Mouse (Mus musculus): ENCODE data around the gene Olfr1243. TPM values are rescaled to one million over a fixed set of nuclear protein-coding genes. Genes with fewer than 3 reads are reported as not detected.
"Not testable (repeated sequence)": the region's sequence is repeated elsewhere in the genome, so short reads cannot be mapped to it uniquely, and the experiment has no call there.

Olfr1243 gene
- not detected in 2 replicates for polyA plus RNA-seq (2014; fragmentation: Nextera tagmentation; extraction: Ambion mirVana)

DNA sequence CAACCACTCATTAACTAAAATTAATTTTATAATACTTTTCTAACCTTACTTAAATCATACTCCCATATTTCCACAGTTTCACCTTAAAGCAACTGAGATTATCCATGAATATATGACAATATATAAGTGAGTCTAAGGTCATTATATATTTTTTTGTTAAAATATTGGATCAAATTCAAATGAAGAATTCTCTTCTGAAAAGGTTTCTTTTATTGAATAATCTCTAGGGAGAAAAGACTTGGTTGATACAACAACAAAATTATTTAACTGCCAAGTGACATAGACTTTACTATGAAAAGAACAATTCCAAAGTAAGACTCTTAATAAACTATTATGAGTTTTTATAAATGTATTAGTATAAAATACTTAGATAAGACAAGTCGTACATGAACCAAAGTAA is at the start of gene Olfr1243:
TSS of gene Olfr1243 (minus strand) at position 101 of the 400 bp plus-strand sequence.
- Histone ChIP-seq H3K4me1 (ENCODE audit: control insufficient read depth, insufficient read depth, low read length) (no peaks in the 10 kb centered on the region), H3K4me3 (ENCODE audit: low read depth, low read length) (no peak within 1 kb of the TSS), H3K4me2 (no peak within 1 kb of the TSS), H3K27me3 (ENCODE audit: control insufficient read depth, insufficient read depth, low read length) (no peaks in the 10 kb centered on the region), H3K27ac (ENCODE audit: low read depth, low read length) (no peak within 1 kb of the TSS), H3K36me3 (ENCODE audit: control insufficient read depth, insufficient read depth, low read length) (no peaks in the 10 kb centered on the region), H3K9ac (ENCODE audit: low read length) (no peak within 1 kb of the TSS), H3K9me3 (ENCODE audit: control insufficient read depth, low read length) (no peaks in the 10 kb centered on the region)
- ATAC-seq (ENCODE audit: low FRiP score) (no peak), DNase-seq (ENCODE audit: low spot score, missing footprints) (no peak)
- 83% methylated on average over 1 of the region's 1 CpGs for WGBS

GRCm38 (mm10) chr2:89578347-89578746 is 47.1 kb upstream of the Olfr1243 start, which contains the start of gene Olfr1245:
Gene Olfr1245, minus strand, starts transcription at chr2:89578447.
- Histone ChIP-seq H3K27me3 (ENCODE audit: control insufficient read depth, insufficient read depth, low read length) (no peaks in the 10 kb centered on the region), H3K4me1 (ENCODE audit: control insufficient read depth, insufficient read depth, low read length) (no peaks in the 10 kb centered on the region), H3K9me3 (ENCODE audit: control insufficient read depth, low read length) (no peaks in the 10 kb centered on the region; the same call in 1 of the 2 replicates), H3K36me3 (ENCODE audit: control insufficient read depth, insufficient read depth, low read length) (no peaks in the 10 kb centered on the region), H3K4me3 (ENCODE audit: low read depth, low read length) (no peak within 1 kb of the TSS), H3K27ac (ENCODE audit: low read depth, low read length) (no peak within 1 kb of the TSS), H3K4me2 (no peak within 1 kb of the TSS), H3K9ac (ENCODE audit: low read length) (no peak within 1 kb of the TSS)
- DNase-seq (ENCODE audit: low spot score, missing footprints) (no peak), ATAC-seq (ENCODE audit: low FRiP score) (no peak)
- 92% methylated on average over 1 of the region's 1 CpGs for WGBS

DNA sequence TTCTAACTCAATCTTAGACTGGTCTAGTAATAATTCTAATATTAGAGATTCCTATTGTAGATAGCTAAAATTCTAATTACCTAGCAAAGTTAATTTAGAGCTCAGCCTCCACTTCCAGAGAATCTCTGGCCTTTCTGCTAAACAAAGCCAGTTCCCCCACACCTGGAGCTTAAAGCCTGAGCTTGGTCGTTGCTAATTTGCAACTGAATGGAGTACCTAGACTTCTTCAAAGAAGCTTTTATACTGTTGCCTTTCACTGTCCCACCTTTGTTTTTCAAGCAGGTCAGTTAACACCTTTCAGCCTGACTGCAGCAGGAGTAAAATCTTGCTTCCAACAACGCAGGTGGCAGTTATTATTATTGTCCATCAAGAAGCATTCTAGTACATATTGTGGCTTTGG is 31.4 kb upstream of the Olfr1243 start:
- not testable (repeated sequence) for H3K9ac ChIP-seq (ENCODE audit: low read length); H3K27ac ChIP-seq (ENCODE audit: low read depth, low read length); H3K4me1 ChIP-seq (ENCODE audit: control insufficient read depth, insufficient read depth, low read length); H3K9me3 ChIP-seq (ENCODE audit: control insufficient read depth, low read length); ATAC-seq (ENCODE audit: low FRiP score); H3K4me3 ChIP-seq (ENCODE audit: low read depth, low read length); H3K27me3 ChIP-seq (ENCODE audit: control insufficient read depth, insufficient read depth, low read length); H3K4me2 ChIP-seq; H3K36me3 ChIP-seq (ENCODE audit: control insufficient read depth, insufficient read depth, low read length); DNase-seq (ENCODE audit: low spot score, missing footprints)
- WGBS = 63% methylated on average over 2 of the region's 2 CpGs

GRCm38 (mm10) chr2:89544516-89544915 is 13.2 kb upstream of the Olfr1243 start:
- ATAC-seq (ENCODE audit: low FRiP score) (no peak), DNase-seq (ENCODE audit: low spot score, missing footprints) (no peak)
- Histone ChIP-seq H3K9me3 (ENCODE audit: control insufficient read depth, low read length) (no peaks in the 10 kb centered on the region), H3K36me3 (ENCODE audit: control insufficient read depth, insufficient read depth, low read length) (no peaks in the 10 kb centered on the region), H3K9ac (ENCODE audit: low read length) (no peak overlapping the region), H3K27ac (ENCODE audit: low read depth, low read length) (no peak overlapping the region), H3K27me3 (ENCODE audit: control insufficient read depth, insufficient read depth, low read length) (no peaks in the 10 kb centered on the region), H3K4me2 (no peak overlapping the region), H3K4me3 (ENCODE audit: low read depth, low read length) (no peak overlapping the region), H3K4me1 (ENCODE audit: control insufficient read depth, insufficient read depth, low read length) (no peaks in the 10 kb centered on the region)
- WGBS = 59% methylated on average over 2 of the region's 2 CpGs

GRCm38 (mm10) chr2:89539923-89540322 is 8.6 kb upstream of the Olfr1243 start:
- no peaks in the 10 kb centered on the region for H3K36me3 ChIP-seq (ENCODE audit: control insufficient read depth, insufficient read depth, low read length)
- no peaks in the 10 kb centered on the region for H3K27me3 ChIP-seq (ENCODE audit: control insufficient read depth, insufficient read depth, low read length)
- 71% methylated on average over 1 of the region's 1 CpGs for WGBS
- H3K4me2 ChIP-seq = no peak overlapping the region
- DNase-seq (ENCODE audit: low spot score, missing footprints) (no peak), ATAC-seq (ENCODE audit: low FRiP score) (no peak)
- no peak overlapping the region for H3K9ac ChIP-seq (ENCODE audit: low read length)
- H3K9me3 ChIP-seq (ENCODE audit: control insufficient read depth, low read length) = no peaks in the 10 kb centered on the region
- H3K27ac ChIP-seq (ENCODE audit: low read depth, low read length) = no peak overlapping the region
- no peak overlapping the region for H3K4me3 ChIP-seq (ENCODE audit: low read depth, low read length)
- H3K4me1 ChIP-seq (ENCODE audit: control insufficient read depth, insufficient read depth, low read length) = no peaks in the 10 kb centered on the region

DNA sequence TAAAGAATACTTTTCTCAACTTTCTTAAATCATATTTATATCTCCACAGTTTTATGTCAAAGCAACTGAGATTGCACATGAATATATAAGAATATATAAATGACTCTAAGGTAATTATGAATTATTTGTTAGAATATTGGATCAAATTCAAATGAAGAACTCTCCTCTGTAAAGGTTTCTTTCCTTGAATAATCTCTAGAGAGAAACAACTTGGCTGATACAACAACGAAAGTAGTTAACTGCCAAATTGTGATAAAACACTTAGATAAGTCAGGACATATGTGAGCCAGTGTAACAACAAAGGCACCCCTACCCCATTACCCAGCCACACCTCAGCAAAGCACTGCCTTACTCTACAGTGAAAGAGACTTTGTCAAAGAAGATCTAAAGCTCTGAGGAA is 33.1 kb downstream of the Olfr1243 start, which contains the start of gene Olfr1242:
TSS of gene Olfr1242 (minus strand) at position 101 of the 400 bp plus-strand sequence.
- Histone ChIP-seq H3K4me2 (no peak within 1 kb of the TSS), H3K4me3 (ENCODE audit: low read depth, low read length) (no peak within 1 kb of the TSS), H3K36me3 (ENCODE audit: control insufficient read depth, insufficient read depth, low read length) (no peaks in the 10 kb centered on the region), H3K9me3 (ENCODE audit: control insufficient read depth, low read length) (no peaks in the 10 kb centered on the region), H3K27ac (ENCODE audit: low read depth, low read length) (no peak within 1 kb of the TSS), H3K27me3 (ENCODE audit: control insufficient read depth, insufficient read depth, low read length) (no peaks in the 10 kb centered on the region), H3K4me1 (ENCODE audit: control insufficient read depth, insufficient read depth, low read length) (no peaks in the 10 kb centered on the region), H3K9ac (ENCODE audit: low read length) (no peak within 1 kb of the TSS)
- DNase-seq (ENCODE audit: low spot score, missing footprints) (no peak), ATAC-seq (ENCODE audit: low FRiP score) (no peak)
- 80% methylated on average over 1 of the region's 1 CpGs for WGBS

GRCm38 (mm10) chr2:89487026-89487425 is 44.3 kb downstream of the Olfr1243 start, which contains the start of gene Olfr1241:
Gene Olfr1241, minus strand, starts transcription at chr2:89487126.
- DNase-seq (ENCODE audit: low spot score, missing footprints) = no peak
- no peaks in the 10 kb centered on the region for H3K9me3 ChIP-seq (ENCODE audit: control insufficient read depth, low read length)
- no peak for ATAC-seq (ENCODE audit: low FRiP score)
- H3K27me3 ChIP-seq (ENCODE audit: control insufficient read depth, insufficient read depth, low read length) = no peaks in the 10 kb centered on the region
- no peak within 1 kb of the TSS for H3K4me3 ChIP-seq (ENCODE audit: low read depth, low read length)
- no peak within 1 kb of the TSS for H3K27ac ChIP-seq (ENCODE audit: low read depth, low read length)
- H3K4me2 ChIP-seq = no peak within 1 kb of the TSS
- no peaks in the 10 kb centered on the region for H3K4me1 ChIP-seq (ENCODE audit: control insufficient read depth, insufficient read depth, low read length)
- no peaks in the 10 kb centered on the region for H3K36me3 ChIP-seq (ENCODE audit: control insufficient read depth, insufficient read depth, low read length)
- H3K9ac ChIP-seq (ENCODE audit: low read length) = no peak within 1 kb of the TSS

Other genes starting within 250 kb of the Olfr1243 start
- gene Olfr1229, start 243.5 kb downstream of the Olfr1243 start, polyA plus RNA-seq (2014; fragmentation: Nextera tagmentation; extraction: Ambion mirVana) = not detected in 2 replicates
- not detected in 2 replicates for gene Olfr1230, start 234.2 kb downstream of the Olfr1243 start, polyA plus RNA-seq (2014; fragmentation: Nextera tagmentation; extraction: Ambion mirVana)
- gene Olfr1231, start 224.4 kb downstream of the Olfr1243 start, polyA plus RNA-seq (2014; fragmentation: Nextera tagmentation; extraction: Ambion mirVana) = not detected in 2 replicates
- not detected in 2 replicates for gene Olfr1232, start 201.8 kb downstream of the Olfr1243 start, polyA plus RNA-seq (2014; fragmentation: Nextera tagmentation; extraction: Ambion mirVana)
- gene Olfr1233, start 189.1 kb downstream of the Olfr1243 start, polyA plus RNA-seq (2014; fragmentation: Nextera tagmentation; extraction: Ambion mirVana) = not detected in 2 replicates
- gene Olfr1234, start 166.6 kb downstream of the Olfr1243 start, polyA plus RNA-seq (2014; fragmentation: Nextera tagmentation; extraction: Ambion mirVana) = not detected in 2 replicates
- not detected in 2 replicates for gene Olfr1238, start 121.8 kb downstream of the Olfr1243 start, polyA plus RNA-seq (2014; fragmentation: Nextera tagmentation; extraction: Ambion mirVana)
- not detected in 2 replicates for gene Olfr1239, start 111.1 kb downstream of the Olfr1243 start, polyA plus RNA-seq (2014; fragmentation: Nextera tagmentation; extraction: Ambion mirVana)
- not detected in 2 replicates for gene Olfr1240, start 88.5 kb downstream of the Olfr1243 start, polyA plus RNA-seq (2014; fragmentation: Nextera tagmentation; extraction: Ambion mirVana)
- not detected in 2 replicates for gene Olfr1241, start 44.4 kb downstream of the Olfr1243 start, polyA plus RNA-seq (2014; fragmentation: Nextera tagmentation; extraction: Ambion mirVana)
- gene Olfr1242, start 33.2 kb downstream of the Olfr1243 start, polyA plus RNA-seq (2014; fragmentation: Nextera tagmentation; extraction: Ambion mirVana) = not detected in 2 replicates
- not detected in 2 replicates for gene Olfr1245, start 47.0 kb upstream of the Olfr1243 start, polyA plus RNA-seq (2014; fragmentation: Nextera tagmentation; extraction: Ambion mirVana)
- not detected in 2 replicates for gene Olfr1246, start 61.7 kb upstream of the Olfr1243 start, polyA plus RNA-seq (2014; fragmentation: Nextera tagmentation; extraction: Ambion mirVana)
- gene Olfr1247, start 82.6 kb upstream of the Olfr1243 start, polyA plus RNA-seq (2014; fragmentation: Nextera tagmentation; extraction: Ambion mirVana) = not detected in 2 replicates
- gene Olfr1248, start 86.8 kb upstream of the Olfr1243 start, polyA plus RNA-seq (2014; fragmentation: Nextera tagmentation; extraction: Ambion mirVana) = not detected in 2 replicates
- gene Olfr1249, start 103.5 kb upstream of the Olfr1243 start, polyA plus RNA-seq (2014; fragmentation: Nextera tagmentation; extraction: Ambion mirVana) = not detected in 2 replicates
- not detected in 2 replicates for gene Olfr1250, start 130.0 kb upstream of the Olfr1243 start, polyA plus RNA-seq (2014; fragmentation: Nextera tagmentation; extraction: Ambion mirVana)
- not detected in 2 replicates for gene Olfr1251, start 140.4 kb upstream of the Olfr1243 start, polyA plus RNA-seq (2014; fragmentation: Nextera tagmentation; extraction: Ambion mirVana)
- not detected in 2 replicates for gene Olfr1252, start 193.5 kb upstream of the Olfr1243 start, polyA plus RNA-seq (2014; fragmentation: Nextera tagmentation; extraction: Ambion mirVana)
- gene Olfr1253, start 225.6 kb upstream of the Olfr1243 start, polyA plus RNA-seq (2014; fragmentation: Nextera tagmentation; extraction: Ambion mirVana) = not detected in 2 replicates

Measured in midbrain, embryonic 11.5 days (tissue).